Mouse (Mus musculus) left cerebral cortex, postnatal 4 days (tissue): ENCODE measurements around the gene Gse1. TPM values are rescaled to one million over a fixed set of nuclear protein-coding genes. Genes with fewer than 3 reads are reported as not detected.
A peak's percentile ranks its signal among the peaks of the same experiment; 100 is the strongest.

Experiments used
- DNase-seq: peaks from one replicate; pipeline ENCODE4 v3.0.0-alpha.2; 2022
- intact Hi-C: fragments of 180-260 bp; cut with DNase I; formaldehyde crosslinking; loops from one replicate; pipeline ENCODE4 v1.15.1; 2025
- total RNA-seq, 2 experiments: library from RNA; stranded (reverse); gene quantifications; 2 replicates each; pipeline ENCODE4 v1.2.3; 2021

The Gse1 gene
- total RNA-seq, 2 experiments from 2014 or later = 57.4 to 59.3 TPM

DNA sequence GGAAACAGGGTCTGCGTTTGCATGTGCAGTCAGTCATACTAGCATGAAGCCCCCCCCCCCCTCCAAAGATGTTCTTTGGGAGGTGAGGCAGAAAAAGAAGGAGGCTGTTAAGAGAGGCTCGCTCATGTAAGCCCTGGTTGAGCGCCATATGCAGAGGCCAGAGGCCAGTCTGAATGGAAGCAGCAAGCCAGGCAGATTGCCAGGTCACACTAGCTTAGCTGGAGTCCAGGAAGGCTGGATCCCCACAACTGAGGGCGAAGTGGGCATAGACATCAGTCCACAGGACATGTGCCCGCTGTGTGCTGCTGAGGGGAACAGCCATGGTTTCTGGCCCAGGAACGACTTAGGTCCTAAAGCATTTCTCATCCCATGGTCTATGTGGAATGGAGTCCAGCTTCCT, 160.0 kb downstream of the Gse1 start:
- intact Hi-C loops = no loop called here
- peak; percentile 71 for DNase-seq

DNA sequence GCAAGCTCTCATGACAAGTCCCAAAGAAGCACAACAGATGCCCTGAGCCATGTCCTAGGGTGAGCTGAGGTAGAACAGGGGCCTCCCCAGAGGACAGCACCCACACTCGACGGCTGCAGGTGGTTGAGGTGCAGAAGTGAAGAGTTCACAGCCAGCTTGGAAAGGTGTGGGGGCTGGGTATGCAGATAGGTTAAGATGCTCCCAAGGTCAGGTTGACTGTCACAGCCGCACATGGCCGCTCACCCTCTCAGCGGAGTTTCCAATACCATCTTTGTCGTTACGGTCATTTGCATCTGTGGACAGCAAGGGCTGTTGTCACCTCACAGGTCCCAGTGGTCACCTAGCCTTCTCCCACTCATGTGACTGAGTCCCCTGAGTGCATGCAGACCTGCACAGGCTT, 162.3 kb downstream of the Gse1 start:
- intact Hi-C loops = no loop called here
- no peak for DNase-seq

GRCm38 (mm10) chr8:120391856-120392255, 163.6 kb downstream of the Gse1 start:
- intact Hi-C loops = no loop called here
- DNase-seq = peak; percentile 55

DNA sequence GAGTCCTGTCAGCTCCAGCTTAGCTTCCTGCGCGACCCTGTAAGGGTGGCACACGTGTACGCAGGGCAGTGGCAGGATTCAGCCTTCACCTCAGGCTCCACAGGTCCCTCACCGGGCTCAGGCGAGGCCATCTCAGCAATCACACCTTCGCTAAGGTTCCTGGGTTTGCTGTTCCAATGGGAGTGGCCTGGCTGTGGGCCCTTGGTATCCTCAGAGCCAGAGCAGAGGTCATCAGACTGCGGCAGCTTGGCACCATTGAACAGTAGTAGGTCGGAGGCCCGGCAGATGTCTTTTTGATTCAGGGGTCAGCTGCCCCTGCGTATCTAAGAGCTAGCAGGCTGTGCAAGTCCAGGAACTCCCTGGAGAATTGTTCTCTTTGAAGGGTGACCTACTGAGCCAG, 164.8 kb downstream of the Gse1 start:
- intact Hi-C loops = no loop called here
- no peak for DNase-seq

GRCm38 (mm10) chr8:120393871-120394275, 165.6 kb downstream of the Gse1 start:
- peak; percentile 87 for DNase-seq
- intact Hi-C loops = no loop called here

DNA sequence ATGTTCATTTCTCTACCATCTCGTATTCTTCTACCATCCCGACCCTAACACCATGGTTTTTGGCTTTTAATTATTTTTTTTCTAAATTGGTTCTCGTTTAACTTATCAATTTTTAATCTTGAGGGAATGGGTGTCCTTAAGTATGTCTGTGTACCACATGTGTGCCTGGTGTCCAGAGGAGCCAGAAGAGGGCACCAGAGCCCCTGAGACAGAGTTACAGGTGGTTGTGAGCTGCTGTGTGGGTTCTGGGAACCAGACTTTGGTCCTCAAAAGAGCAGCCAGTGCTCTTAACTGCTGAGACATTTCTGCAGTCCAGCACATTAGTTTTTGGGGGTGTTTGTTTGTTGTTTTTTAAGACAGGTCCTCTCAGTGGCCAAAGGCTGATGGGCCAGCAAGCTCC, 167.6 kb downstream of the Gse1 start:
- no peak for DNase-seq

DNA sequence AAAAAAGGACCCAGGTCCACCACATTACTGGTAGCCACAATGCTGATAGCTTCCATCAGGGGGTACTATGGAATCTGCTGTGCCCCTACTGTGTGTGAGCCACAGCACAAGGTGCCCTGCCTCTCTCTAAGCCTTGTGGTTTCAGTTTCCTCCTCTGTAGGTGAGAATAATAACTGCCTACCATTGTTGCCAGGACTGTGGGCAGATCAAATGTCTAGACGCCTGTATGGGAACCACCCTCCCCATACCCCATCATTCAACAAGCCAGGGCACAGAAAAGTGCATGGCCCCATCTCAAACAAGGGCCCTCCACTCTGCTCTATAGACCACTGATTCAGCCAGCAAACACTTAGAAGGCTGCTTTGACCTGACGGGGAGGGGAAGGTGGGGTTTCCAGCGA, 168.5 kb downstream of the Gse1 start:
- intact Hi-C loops = no loop called here

More for the DNA sequence above, 167.6 kb downstream of the Gse1 start:
- intact Hi-C loops = no loop called here

GRCm38 (mm10) chr8:120397444-120398411, 169.5 kb downstream of the Gse1 start:
- intact Hi-C loops = no loop called here
- no peak for DNase-seq

More for the DNA sequence above, 168.5 kb downstream of the Gse1 start:
- no peak for DNase-seq

GRCm38 (mm10) chr8:120399212-120399934, 171.1 kb downstream of the Gse1 start:
- peak; percentile 66 for DNase-seq
- intact Hi-C loops = no loop called here

- no peak for DNase-seq
- intact Hi-C loops = no loop called here
Measured at GRCm38 (mm10) chr8:120401216-120401615, 173.0 kb downstream of the Gse1 start.

DNA sequence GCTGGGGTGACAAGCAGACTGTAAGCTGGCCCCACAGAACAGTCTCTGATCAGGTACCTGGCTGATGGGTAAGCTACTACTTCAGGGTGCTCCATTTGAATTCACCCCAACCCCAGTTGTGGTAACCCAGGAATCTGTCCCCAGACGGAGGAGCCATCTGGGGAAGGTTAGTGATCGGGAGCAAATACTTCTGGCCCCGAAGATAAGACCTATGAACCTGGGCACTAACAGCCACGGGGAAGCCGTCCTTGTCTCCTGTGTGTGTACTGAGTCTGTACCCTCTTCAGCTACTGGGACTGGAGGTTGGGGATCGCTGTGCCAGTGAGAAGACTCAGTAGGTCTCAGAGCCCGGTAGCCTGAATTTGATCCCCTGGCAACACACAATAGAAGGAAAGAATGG, 173.5 kb downstream of the Gse1 start:
- intact Hi-C loops = no loop called here

GRCm38 (mm10) chr8:120403606-120404269, 175.5 kb downstream of the Gse1 start:
- intact Hi-C loops = no loop called here
- no peak for DNase-seq

More for the DNA sequence above, 173.5 kb downstream of the Gse1 start:
- no peak for DNase-seq

- intact Hi-C loops = no loop called here
- DNase-seq = peak; percentile 54
Measured at GRCm38 (mm10) chr8:120404609-120405036, 176.4 kb downstream of the Gse1 start.

- no peak for DNase-seq
- intact Hi-C loops = no loop called here
Measured at GRCm38 (mm10) chr8:120406008-120406632, 177.9 kb downstream of the Gse1 start.

- peak; percentile 91 for DNase-seq
- intact Hi-C loops = no loop called here
Measured at GRCm38 (mm10) chr8:120407701-120408240, 179.5 kb downstream of the Gse1 start.

GRCm38 (mm10) chr8:120408241-120409215, 180.3 kb downstream of the Gse1 start:
- peak; percentile 79 for DNase-seq
- intact Hi-C loops = no loop called here

DNA sequence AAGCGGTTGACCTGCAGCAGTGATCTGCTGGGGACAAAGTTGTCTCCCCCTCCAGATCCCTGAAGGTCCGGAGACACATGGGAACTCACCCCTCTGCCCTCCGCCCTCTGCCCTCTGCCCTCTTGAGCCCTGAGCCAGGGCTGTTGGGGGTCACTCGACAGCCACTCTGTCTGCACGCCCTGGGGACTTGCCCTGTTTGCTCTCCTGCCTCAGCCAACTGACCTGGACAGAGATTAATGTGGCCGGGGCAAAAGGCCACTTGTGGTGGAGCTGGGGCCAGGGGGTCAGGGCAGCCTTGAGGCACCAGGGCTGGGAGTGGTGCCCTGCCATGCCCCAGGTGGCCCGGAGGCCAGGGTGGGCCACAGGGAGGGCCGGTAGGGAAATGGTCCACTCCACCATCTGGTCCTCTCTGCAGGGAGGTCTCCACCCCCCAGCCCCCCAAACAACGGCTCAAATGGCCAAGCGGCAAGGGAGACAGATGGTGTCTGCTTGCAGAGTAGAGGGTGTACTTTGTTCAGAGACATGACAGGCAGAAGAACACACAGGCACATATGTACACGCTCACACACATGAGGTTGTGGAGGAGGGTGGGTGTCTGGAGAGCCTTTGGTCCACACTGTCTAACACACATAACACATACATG, 181.2 kb downstream of the Gse1 start:
- intact Hi-C loops = no loop called here
- peak; percentile 73 for DNase-seq

GRCm38 (mm10) chr8:120411059-120411458, 182.8 kb downstream of the Gse1 start:
- DNase-seq = no peak
- intact Hi-C loops = no loop called here

- intact Hi-C loops = no loop called here
- DNase-seq = no peak
Measured at GRCm38 (mm10) chr8:120411862-120412261, 183.6 kb downstream of the Gse1 start.
